Mouse (Mus musculus): ENCODE results near the gene Iqsec3.

Iqsec3 gene

GRCm38 (mm10) chr6:121454549-121455494, 18.7 kb downstream of the Iqsec3 start:
- peak in 1 of 2 experiments; percentile 19 for DNase-seq (ENCODE audit: low spot score in 2 of 2)

GRCm38 (mm10) chr6:121453776-121454175, 19.7 kb downstream of the Iqsec3 start:
- DNase-seq (ENCODE audit: low spot score in 2 of 2), result no peak

DNA sequence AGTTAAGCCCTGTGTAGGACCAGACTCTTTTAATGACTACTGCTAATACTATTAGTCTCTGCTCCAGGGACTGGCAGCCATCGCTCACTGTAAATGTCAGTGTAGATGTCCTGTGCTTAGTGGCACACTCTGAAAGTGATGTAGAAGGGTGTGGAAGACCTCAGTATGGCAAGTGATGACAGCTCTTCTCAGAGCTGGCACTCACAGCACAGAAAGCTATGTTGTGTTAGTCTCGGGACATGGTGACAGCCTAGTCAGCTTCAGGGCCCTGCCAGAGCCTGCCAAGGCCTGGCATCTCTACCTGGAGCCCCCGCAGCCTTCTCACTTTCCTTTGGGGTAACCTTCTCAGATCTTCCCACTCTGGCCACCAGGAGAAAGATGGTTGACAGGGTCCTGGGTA, 21.8 kb downstream of the Iqsec3 start:
- DNase-seq (ENCODE audit: low spot score in 2 of 2), result no peak

GRCm38 (mm10) chr6:121440696-121441220, 32.7 kb downstream of the Iqsec3 start:
- no peak for DNase-seq (ENCODE audit: low spot score in 2 of 2)

GRCm38 (mm10) chr6:121424830-121425229, 48.6 kb downstream of the Iqsec3 start:
- DNase-seq (ENCODE audit: low spot score in 2 of 2), result no peak

DNA sequence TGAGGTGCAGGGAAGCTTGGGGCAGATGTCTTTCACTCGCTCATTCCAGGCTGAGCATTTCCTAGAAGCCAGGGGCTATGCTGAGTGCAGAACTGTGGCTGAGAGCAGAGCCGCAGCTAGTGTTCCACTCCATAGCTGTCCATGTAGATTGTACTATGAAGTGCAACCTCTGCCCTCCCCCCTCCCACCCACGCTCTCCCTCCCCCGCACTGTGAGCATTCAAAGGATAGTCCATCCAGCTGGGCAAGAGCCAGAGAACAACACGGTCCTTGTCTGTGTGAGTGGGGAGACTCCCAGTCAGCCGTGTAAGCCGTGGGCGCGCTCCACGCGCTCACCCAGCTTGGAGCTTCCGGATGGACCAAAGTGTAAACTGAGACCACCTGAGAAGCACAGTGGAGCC, 49.1 kb downstream of the Iqsec3 start:
- no peak for DNase-seq (ENCODE audit: low spot score in 2 of 2)

DNA sequence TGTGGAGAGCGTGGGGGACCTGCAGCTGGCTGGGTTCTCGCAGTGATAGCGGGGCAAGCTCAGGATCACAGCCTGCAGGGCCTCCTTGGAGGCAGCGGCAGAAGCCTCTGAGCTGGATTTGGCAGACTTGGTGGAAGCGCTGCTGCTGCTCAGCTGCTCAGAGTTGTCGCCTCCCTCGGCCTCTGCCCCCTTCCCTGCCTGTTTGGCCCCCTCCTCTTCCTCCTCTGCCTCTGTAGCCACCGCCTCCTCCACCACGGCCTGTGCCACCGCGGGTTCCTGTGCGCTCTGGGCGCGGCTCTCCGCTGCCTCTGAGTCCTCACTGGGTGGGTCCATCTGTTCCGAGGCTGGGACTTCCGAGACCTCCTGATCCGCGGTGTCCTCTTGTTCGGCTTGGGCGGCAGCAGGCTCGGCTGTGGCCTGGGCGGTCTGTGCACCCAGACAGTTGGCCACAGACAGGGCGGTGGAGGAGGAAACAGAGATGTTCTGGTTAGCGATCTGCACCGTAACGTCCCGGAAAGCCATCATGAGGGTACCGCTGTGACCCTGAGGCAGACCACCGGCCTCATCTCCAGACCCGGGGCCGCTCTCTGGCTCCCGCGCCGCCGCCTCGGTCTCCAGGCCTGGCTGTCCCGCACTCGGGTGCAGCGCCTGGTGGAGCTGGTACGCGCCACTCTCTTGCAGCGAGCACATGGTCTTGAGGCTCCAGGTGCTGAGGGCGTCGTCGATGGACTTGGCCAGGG, 60.8 kb downstream of the Iqsec3 start:
- DNase-seq (ENCODE audit: low spot score in 2 of 2), result no peak

DNA sequence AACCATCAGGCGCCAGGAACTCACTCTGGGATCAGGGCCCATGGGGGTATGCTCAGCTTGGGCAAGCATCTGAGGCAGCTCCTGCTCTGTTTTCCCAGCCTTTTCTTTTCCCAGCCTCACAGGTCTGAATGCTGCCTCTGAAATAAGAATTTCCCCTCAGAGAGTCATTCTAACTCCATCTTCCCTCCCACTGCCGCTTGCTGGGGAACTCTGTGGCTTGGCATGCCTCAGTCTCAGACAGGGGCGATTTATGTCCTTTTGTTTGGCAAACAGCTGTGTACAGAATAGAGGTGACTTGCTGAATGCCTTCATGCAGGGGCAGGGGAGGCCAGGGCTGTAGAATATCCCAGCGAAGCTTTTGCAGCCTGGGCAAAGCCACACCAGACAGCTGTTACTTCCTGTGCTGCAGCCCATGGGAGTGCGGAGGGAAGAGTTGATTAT, 65.9 kb downstream of the Iqsec3 start:
- DNase-seq (ENCODE audit: low spot score in 2 of 2), result no peak

DNA sequence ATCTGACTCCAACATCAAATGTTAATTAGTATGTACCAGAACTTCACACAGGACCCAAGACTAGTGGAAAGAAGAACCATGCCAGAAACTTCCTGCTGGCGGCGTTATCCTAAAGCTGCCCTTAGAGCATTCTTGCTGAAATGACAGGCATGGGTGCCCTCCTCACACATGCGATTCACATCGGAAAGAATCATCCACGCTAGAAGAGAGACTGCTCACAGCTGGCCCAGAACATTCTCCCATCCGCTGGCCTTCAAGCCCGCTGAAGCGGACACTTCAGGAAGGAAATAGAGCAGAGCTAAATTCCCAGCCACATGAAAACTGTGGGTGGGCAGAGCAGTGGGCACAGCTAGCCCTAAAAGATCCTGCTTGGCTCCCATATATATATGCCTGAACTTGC, 68.2 kb downstream of the Iqsec3 start:
- DNase-seq (ENCODE audit: low spot score in 2 of 2), result no peak

DNA sequence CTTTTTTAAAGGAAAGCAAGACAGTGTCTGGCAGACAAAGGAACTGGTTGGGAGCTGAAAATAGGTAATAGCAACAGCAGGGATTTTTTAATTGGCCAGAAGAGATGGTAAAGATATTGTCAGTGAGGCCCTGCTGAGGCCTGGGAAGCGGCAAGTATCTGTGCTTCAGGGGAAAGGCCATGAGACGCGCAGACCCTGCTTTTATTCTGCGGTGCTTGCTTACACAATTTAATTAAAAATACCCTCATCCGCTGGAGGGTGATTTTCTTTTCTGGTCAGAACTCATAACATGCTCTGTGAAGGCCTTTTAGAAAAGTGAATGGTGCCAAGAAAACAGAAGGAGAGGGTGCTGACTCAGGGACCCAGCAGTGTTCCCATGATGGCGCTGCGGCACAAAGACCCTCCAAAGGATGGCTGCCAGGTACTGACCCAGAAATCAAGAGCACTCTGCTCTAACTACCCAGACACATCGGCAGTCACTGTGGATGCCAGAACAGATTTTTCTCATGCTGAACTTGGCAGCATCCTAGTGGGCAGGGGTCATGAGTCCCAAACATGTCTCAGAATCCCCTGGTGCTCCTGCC, 70.7 kb downstream of the Iqsec3 start:
- no peak for DNase-seq (ENCODE audit: low spot score in 2 of 2)

- DNase-seq (ENCODE audit: low spot score in 2 of 2), result no peak
Measured at GRCm38 (mm10) chr6:121401826-121402660, 71.4 kb downstream of the Iqsec3 start.

DNA sequence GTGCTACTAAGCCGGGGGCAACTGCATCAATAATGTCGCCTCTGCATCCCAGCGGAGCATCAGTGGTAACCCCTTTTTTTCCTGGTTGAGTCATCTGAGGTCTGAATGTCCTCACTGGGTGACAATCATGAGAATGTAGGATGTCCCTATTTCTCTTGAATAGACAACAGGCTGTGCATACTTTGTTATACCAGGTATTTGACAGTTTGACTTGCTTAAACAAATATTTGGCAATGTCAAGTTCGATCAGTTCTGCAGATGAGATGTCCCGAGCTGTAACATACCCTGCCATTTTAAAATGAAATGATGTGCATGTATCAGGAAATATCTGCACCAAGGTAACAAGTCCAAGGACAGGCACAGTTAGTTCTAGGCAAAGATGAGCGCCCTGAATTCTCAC, 72.3 kb downstream of the Iqsec3 start:
- DNase-seq (ENCODE audit: low spot score in 2 of 2), result no peak

DNA sequence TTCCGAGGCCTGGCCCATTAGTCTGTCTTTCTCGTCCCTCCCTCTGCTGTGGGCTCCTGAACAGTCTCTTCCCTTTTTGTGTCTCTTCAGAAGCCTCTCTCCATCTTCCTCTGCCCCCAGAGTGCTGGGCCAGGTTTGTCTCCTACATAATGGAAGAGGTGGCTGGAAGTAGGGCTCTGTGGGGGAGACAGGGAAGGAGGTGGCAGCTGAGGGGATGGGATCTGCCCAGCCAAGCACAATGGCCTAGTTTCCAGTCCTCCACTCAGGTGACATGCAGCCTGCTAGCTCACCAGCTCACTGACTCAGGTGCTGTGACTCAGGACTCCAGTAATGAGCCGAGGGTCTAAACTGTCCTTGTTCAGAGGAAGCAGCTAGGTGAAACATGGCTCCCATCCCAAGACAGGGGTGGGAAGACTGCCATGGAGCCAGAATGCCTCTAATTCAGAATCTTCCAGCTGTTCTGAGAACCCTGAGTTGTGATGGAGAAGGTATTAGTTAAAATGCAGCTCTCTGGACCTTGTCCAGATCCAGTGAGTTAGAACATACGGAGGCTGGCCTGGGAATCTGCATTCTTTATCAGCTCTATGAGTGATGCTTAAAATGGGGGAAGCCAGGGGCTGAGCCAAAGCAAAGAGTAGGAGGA, 80.7 kb downstream of the Iqsec3 start:
- DNase-seq (ENCODE audit: low spot score in 2 of 2), result no peak

GRCm38 (mm10) chr6:121385397-121385796, 88.1 kb downstream of the Iqsec3 start:
- no peak for DNase-seq (ENCODE audit: low spot score in 2 of 2)

- DNase-seq (ENCODE audit: low spot score in 2 of 2), result no peak
Measured at GRCm38 (mm10) chr6:121382071-121382470, 91.4 kb downstream of the Iqsec3 start.

- no peak for DNase-seq (ENCODE audit: low spot score in 2 of 2)
Measured at GRCm38 (mm10) chr6:121380576-121380975, 92.9 kb downstream of the Iqsec3 start.

- DNase-seq (ENCODE audit: low spot score in 2 of 2), result no peak
Measured at GRCm38 (mm10) chr6:121378256-121378655, 95.2 kb downstream of the Iqsec3 start.

DNA sequence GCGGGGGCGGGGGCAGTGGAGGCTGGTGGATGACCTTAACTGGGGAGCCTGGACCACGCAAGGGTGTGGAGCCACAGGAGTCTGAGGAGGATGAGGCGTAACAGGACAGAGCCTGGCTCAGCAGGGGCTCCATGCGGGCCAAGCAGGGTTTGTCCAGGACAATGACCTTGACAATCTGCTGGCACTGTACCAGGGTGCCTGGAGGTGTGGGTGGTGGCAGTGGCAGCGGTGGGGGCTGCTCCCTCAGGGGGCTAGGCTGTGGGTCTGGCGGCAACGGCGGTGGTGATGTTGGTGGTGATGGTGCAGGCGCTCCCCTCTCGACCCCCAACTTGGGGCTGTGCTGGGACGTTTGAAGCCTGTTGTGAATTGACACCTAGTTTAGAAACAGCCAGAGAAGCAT, 97.3 kb downstream of the Iqsec3 start:
- DNase-seq (ENCODE audit: low spot score in 2 of 2), result no peak

GRCm38 (mm10) chr6:121371197-121371980, 102.1 kb downstream of the Iqsec3 start:
- no peak for DNase-seq (ENCODE audit: low spot score in 2 of 2)

DNA sequence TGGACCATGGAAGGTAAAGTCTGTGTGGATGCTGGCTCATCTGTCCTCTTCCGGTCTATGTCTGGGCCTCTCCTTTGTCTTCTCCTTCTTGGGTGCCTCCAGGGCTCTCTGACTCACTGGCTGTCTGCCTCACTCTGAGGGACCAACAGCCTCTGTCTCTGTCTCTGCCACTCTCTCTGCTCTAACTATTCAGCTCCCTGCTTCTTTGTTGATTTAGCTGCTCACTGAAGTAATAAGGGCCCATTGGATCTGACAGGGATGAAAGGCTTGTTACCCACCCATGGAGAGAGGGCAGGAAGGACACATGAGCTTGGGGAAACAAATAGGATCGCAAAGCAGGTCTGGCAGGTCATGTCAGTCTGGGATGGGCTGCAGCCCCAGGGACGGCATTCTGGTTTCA, 106.4 kb downstream of the Iqsec3 start:
- DNase-seq (ENCODE audit: low spot score in 2 of 2), result no peak
